Mouse (Mus musculus) adrenal gland, adult (tissue): ENCODE measurements around the gene Rbp3.
A peak's percentile ranks its signal among the peaks of the same experiment; 100 is the strongest.

ENCODE experiments used
- DNase-seq, 2 experiments: peaks; one replicate each; pipeline ENCODE4 v3.0.0; 2022 to 2023; ENCODE audit warnings: low spot score in 1 of 2; ENCODE audit not compliant: inconsistent age in 2 of 2

Rbp3 gene

DNA sequence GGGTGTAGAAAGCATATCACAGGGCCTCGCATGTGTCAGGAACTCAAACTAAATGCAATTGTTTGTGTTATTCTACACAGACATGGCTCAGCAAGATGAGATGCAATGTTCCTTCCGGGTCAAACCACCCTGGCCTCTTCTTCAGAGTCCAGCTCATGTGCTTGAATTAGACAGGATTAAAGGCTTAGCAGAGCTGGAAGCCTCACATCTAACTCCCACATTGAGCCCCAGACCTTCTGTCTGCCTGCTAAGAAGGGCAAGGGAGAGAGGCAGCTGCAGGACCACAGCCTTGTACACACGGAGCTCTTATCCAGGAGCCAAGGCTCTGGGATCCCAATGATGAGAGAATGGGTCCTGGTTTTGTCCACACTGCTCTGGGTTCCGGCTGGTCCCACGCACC lies at the start of gene Rbp3:
TSS of gene Rbp3 (plus strand) at position 243 of the 400 bp plus-strand sequence.
- no peak for DNase-seq

DNA sequence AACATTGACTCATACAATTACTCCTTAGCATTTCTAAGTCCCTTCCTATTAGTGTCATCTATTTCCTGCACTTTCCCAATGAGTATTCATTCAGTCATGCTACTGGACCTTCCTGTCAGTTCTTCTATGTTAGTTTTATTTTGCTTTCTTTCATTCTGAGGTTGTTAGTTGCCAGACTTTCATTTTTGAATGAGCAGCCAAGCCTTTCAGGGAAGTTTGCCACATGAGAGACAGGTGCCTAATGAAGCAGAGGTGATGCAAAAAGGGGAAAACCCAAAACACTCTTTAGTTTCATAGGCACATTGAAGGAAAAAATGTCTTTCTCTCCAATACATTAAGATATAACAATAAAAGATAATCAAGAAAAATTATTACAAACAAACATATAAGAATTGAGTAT lies 49.0 kb upstream of the Rbp3 start:
- no peak for DNase-seq

DNA sequence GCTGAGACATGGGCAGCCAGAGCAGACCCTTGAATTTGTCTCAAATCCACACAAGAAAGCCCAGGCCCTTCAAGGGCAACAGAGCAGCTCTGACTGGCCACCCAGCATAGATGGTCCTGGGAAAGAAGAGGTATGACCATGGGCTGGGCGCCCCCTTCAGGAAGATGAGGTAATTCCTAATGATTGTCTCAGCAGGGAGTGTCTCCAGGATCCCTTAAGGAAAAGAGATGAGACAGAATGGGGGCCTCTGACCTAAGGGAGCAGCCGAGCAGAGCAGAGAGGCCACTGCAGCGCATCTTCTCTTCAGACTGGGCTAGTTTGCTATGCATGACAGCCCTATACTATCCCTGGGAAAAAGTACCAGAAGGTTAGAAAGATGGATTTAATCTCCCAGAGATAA lies 40.1 kb upstream of the Rbp3 start:
- DNase-seq = peak; percentile 61 to 90

DNA sequence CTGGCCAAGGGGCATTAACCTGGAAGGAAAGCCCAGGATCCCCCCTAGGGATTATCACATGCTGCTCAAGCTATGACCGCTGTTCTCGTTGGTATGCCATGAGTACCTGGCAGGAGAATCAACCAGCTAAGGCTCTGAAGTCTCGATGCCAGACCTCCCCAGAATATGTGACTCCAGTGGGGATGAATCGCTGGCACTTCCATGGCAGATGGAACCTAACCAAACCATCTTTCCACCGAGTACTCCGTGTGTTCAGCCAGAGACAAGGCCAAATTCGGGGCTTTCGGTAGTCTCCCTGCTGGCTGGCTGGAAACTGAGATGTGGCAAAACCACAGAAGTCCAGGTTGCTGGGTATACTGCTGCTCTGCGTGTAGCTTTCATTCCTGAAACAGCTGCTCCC lies 39.6 kb upstream of the Rbp3 start:
- no peak for DNase-seq

DNA sequence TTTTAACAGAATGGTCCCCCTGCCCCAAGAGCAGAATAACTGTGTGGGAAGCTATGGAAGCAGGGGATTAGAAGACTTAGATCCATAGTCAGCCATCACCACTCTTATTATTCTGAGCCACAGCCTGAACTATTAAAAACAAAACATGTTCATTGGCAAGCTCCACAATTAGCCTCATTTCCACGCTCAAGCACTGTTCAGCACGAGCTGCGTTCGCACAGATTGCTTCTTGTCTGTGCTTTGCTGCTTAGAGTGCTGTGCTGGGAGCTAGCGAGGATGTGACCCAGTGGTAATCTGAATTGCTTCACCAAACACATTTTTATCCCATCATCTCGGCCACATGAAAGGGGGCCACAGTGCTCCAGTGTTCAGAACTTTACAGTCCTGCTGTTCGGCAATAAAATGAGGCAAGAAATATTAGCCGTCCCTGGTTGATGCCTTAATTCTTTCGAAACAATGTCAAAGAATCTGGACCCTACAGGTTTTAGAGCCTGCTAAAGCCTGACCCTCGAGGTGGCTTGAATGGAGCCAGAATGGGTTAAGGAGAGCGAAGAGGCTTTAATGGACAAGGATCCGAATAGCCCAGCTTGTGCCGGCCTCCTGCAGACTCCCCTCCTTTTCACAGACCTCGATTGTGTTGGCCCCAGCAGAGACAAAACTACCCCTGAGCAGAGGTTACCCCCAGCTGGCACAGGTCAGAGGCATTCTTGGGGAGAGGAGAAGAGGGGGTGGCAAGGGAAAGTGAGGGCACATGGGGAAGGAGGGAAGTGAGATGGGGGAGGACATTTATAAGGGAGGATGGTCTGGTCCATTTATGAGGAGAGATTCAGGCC lies 32.9 kb upstream of the Rbp3 start:
- no peak for DNase-seq

DNA sequence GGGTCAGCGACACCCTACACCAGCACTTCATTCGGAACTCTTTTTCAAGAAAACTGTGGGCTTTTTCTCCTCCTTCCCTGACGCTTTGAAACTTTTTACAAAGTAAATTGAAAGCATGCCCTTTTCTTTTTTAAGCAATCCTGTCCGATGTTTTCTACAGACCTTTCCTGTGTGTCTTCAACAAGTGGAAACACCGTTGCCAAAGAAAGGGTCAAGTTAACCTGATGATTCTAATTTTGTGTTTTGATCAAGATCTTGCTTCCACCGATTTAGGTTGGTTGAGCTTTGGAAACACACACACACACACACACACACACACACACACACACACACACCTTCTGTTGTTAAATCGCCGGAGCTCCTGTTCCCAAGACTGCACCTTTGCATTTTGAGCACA lies 31.0 kb upstream of the Rbp3 start:
- no peak for DNase-seq

DNA sequence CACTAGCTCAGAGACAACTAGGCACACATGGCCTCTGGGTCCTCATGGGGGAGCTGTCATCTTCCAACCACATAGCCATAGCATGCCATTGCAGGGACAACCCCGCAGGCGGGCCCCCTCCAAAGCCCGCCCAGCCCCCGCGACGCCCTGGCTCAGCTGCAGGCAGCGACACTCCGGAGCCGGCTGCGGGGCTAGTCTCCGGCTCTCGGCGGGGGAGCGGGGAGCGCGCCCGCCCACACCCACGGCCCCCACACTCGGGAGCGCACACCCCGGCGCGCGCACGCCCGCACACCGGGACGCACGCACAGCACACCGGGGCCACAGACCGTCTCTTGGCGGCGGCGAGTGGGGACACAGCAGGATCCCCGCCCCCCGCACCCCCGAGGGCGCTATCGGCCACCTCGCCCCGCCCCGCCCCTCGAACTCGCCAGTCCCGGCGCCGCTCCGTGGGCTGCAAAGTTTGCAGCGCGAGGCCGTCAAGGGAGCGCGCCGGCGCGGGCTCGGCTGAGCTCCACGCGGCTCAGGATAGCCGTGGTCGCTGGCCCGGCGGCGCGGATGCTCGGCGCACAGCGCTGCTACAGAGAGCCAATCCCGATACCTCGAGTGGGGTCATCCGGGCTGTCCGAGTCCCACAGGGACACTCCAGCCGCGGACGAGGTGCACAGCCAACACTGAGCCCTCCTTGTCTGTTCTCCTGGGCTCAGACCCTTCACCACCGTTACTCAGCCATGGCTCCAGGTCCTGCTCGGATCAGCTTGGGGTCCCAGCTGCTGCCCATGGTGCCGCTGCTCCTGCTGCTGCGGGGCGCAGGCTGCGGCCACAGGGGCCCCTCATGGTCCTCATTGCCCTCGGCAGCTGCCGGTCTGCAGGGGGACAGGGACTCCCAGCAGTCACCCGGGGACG lies 30.4 kb upstream of the Rbp3 start, which contains the start of gene Gdf10:
TSS of gene Gdf10 (plus strand) at position 420 of the 903 bp plus-strand sequence.
- DNase-seq = peak; percentile 30 to 61

DNA sequence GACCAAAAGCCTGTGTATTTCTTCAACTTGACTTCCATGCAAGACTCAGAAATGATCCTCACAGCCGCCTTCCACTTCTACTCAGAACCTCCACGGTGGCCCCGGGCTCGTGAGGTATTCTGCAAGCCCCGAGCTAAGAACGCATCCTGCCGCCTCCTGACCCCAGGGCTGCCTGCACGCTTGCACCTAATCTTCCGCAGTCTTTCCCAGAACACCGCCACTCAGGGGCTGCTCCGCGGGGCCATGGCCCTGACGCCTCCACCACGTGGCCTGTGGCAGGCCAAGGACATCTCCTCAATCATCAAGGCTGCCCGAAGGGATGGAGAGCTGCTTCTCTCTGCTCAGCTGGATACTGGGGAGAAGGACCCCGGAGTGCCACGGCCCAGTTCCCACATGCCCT lies 21.9 kb upstream of the Rbp3 start:
- peak; percentile 41 to 50 for DNase-seq

DNA sequence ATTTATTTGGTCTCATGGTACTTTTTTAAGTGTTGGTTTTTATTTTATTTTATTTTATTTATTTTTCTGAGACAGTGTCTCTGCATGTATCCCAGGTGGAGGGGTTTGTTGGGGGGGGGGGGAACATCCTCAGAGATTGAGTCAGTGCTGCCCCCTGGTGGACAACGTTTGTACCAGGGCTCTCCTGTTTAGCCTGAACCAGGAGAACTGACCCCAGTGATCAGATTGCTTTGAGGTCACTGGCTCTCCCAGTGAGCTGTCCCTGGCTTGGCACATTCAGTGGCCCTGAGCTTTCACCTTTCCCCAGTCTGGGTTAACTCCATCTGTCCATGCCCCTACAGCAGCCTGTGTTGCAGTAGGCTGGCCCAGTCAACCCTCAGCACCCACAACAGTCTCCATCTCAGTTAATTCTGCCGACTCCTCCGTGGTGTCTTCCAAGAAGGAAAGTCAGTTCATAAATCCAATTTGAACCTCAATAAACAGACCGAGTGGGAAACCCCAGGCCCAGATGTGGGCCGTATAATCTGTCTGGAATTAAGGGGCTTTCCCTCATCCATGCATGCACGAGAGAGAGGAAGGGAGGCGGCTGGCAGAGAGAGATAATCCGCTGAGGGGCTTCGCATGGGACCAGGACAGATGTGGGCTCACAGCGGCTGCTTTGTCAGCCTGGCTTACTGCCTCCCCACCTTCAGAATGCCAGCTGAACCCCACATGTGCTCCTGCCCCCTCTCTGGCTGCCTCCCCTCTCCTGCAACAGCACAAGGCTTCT lies 20.7 kb upstream of the Rbp3 start:
- DNase-seq = peak; percentile 56 to 85

DNA sequence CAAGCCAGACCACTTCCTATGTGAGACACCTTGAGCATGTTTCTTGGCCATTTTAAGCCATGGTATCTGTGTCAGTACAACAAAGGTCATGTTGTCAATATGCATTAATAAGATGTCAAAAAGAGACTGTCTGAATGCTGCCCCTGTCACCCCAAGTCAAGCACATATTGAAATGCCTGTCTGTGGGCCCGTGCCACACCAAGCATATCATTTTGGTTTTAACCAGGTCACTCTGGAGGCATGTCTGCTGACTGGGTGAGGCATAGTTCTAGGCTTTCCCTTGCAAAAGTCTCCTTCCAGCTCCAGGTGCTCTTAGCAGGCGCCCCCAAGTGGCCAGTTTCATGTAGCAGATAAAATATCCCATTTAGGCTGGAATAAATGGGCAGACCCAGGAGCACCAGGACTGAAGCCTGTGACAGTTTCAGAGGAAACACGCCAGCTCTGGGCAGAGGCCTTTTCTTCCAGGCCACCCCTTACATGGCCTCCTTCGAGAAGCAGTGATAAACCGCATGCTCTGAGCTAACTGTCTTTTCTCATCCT lies 20.0 kb upstream of the Rbp3 start:
- peak; percentile 43 to 80 for DNase-seq

DNA sequence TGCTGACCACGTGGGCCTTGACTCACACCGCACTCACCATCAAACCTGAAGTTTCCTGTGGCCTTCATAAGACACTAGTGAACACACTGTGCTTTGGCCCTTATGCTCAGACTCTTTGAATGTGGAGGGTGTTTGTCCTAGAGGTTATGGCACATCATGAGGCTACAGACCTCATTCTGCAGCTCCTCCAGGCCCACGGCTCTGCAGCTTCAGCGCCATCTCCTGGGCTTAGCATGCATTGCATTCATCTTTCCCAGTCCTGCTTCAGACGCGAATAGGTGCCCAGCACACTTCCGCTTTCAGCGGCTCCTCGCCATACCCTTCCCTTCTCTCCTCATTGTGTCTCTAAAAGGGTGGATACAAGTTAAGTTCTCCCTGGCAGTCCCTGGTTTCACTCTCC lies 14.7 kb upstream of the Rbp3 start:
- peak; percentile 69 to 86 for DNase-seq

DNA sequence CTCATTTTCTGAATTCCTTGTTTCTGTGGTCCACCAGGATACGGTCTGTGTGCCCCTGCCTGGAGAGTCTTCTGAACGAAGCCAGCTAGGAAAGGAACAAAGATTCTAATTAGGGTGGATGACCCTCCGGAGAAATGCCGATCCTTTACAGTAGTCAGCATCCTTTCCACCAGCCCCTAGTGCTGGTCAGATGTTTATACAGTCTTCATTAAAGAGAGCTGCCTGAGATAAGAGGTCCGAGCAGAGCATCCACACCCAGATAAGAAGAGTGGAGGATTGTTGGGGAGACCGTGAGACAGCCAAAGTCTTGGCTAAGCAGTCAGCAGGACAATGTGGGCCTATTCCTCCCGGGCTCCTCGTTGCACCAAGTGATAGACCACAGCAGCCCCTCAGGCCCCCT lies 13.1 kb upstream of the Rbp3 start, which contains the start of gene Gdf2:
TSS of gene Gdf2 (plus strand) at position 301 of the 400 bp plus-strand sequence.
- no peak for DNase-seq

DNA sequence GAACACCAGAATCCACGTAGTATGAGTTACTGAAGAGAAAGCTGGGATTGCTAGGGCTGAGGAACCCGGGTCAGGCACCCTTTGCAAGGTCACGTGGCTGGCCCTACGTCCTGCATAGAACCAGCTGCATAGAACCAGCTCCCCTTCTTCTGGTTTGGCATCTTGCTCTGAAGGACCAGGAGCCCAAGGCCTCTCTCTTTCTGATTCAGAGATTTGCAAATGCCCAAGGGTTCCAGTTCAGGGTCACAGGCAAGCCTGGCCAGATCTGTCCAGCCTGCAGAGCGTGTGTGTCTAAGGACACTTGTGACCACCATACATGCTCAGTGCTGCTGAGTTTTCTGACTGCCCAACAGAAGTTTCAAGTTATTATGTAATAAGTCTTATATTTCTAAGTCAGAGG lies 11.6 kb upstream of the Rbp3 start:
- peak; percentile 77 to 90 for DNase-seq

DNA sequence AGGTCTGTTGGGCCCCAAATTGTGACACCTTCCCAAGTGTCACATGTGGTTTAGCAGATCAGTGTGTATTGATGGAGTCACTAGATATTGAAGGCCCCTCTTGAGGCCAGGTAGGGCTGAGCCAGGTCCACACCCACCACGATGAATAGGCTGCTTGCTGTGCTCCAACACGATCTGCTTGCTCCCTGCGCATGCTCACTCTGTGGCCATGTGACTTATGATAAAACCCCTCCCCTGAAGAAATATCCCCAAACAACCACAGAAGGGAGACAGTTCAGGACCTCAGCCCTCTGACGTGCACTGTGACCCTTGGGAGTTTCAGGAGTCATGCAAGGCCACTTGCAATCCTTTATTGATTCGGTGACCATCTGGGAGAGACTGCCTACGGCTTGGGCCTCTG lies 7.7 kb upstream of the Rbp3 start:
- DNase-seq = no peak

DNA sequence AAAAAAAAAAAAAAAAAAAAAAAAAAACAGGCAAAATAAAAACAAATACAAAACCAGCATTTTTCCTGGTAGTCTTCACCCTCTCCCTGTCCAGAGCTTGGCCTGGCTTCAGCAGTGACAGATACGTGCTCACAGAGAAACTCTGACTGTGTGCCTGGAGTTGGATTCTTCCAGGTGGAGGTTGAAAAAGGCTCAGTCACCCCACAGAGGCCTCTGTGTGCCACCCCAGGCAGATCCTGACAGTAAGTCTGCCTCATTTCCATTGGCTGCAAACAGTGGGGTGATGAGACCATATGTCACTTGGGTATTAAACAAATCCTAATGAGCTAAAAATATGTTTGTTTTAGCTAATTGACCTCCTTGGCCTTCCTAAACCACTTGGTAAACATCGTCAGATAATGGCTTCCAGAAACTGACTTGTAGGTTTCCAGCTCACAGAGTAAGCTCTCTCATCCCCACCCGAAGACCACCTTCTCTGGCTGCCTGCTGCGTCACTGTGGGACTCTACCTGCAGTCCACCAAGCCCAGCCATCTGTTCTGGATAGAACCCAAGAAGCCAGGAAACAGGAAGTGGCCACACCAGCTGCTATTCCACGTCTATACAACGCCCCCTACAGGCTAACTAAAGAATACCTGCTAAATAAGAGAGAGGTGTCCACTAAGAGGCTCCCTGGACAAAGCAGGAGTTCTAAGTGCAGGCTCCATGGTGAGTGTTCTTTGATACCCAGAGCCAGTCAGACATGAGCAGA lies 1.4 kb upstream of the Rbp3 start:
- no peak for DNase-seq

DNA sequence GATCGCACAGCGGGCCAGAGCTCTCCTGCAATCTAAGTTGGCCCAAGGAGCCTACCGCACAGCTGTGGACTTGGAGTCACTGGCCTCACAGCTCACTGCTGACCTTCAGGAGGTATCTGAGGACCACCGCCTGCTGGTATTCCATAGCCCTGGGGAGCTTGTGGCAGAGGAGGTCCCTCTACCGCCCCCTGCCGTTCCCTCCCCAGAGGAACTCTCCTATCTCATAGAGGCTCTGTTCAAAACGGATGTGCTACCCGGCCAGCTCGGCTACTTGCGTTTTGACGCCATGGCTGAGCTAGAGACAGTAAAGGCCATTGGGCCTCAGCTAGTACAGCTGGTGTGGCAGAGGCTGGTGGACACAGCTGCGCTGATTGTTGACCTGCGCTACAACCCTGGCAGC lies 2.3 kb downstream of the Rbp3 start:
- DNase-seq = no peak

DNA sequence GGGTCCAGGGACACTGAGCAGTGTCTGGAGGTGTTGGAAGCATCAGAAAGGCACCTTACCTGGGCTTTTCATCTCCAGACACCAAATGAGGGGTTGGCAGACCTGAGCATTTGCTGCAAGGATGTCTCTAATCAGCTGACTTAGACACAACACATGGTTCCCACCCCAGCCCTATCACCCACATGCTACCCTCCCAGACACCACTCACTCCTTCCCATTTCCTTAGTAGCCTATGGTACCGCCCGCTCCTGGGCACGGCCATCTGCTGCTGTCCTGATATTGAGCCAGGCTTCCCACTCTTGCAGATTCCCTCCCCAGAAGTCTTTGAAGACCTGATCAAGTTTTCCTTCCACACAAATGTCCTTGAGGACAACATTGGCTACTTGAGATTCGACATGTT lies 4.4 kb downstream of the Rbp3 start:
- DNase-seq = no peak

DNA sequence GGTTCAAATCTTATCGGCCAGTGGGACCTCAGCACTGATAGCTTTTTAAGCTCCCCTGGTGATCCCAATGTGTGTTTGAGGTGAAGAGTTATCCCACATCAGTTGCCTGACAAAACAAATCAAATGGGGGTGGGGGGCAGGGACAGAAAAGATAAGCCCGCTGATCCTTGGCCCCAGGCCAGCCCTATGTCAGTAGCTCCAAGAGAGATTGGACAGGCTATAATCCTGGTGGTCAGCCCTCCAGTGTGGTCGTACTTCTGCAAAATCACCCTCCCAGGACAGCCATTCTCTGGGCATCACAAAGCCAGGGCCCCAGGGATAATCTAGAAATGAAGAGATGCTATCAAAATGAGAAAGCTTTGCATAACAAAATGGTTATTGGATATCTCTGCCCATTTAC lies 5.0 kb downstream of the Rbp3 start:
- no peak for DNase-seq

DNA sequence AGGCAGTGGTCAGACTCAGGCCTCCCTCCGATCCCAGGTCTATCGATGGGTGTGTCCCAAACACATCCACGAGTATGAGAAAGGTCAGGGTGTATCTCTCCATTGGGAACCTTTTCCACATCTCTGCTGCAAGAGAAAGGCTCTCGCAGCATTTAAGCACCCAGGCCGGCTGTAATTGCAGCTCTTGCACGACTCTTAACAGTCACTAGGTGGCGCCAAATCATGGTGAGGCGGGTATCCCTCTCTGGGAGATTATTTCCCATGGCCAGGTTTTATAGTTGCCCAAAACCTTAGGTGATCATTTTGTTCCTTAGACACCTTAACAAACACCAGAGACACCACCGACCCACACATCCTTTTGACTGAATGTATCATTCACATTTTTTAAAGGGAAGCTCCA lies 5.5 kb downstream of the Rbp3 start:
- DNase-seq = peak; percentile 44 to 81

DNA sequence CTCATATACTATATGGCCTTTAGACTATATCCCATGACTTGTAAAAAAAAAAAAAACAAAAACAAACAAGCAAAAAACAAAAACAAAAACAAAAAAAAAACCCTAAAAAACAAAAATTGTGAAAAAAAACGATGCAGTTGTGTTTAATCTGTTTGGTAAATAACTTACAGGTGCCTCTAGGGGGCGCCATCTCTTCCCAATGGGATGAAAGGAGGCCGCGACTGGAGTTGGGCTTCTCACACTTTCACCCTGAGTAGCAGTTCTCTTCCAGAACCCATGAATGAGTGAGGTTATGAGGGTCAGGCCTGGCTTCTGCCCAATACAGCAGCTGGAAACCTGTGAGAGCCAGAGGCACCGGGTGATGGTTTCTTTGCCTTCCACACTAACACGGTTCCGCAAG lies 11.9 kb downstream of the Rbp3 start:
- no peak for DNase-seq
